Mouse (Mus musculus): ENCODE results near the gene Nlgn2.
"Not testable (repeated sequence)": the region's sequence is repeated elsewhere in the genome, so short reads cannot be mapped to it uniquely, and the experiment has no call there.

The Nlgn2 gene

DNA sequence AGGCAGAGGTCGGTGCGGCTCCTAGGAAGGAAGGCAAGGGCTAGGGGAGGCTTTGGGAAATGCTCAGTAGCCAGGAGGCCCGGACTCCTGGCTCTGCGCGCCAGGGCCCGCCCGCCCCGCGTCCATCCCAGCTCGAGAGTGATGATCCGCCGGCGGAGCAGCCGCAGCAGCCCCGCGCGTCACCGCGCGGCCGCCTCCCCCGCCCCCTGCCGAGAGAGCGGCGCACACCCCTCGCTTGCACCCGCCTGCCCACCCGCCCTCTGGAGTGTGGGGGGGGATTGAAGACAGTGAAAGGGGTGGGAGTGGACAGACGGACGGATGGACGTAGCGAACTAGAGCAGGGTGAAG is at the start of gene Nlgn2:
TSS of gene Nlgn2 (minus strand) at position 181 of the 348 bp plus-strand sequence.
- no peak for DNase-seq

DNA sequence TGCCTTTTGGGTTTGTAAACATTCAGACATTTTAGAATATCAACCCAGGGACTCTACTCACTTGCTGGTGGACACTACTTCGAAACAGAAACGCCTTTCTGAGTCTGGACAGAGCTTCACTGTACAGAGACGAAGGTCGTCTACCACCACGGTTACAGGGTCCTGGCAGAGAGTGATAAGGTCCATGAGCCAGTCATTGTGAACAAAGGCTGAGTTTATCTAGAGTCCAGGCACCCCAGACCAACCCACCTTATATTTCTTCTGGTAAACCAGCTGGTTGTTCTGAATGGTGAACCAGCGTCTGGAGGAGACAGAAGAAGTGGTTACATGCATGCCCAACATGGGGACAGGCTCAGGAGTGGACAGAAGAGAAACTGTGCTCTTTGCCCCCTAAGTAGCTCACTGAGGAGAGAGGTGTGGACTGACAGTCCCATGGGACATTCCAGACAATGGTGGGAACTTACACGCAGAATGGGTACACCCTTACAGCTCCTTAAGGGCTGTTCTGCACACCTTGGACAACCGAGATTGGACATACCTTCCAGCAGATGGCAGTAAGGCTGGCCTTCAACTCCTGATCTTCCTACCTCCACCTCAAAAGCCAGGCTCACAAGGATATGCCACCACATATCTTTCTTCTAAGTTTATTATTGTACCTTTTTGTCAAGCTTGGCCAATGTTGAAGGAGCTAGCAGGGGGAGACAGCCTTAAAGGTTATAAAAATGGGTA is 49.5 kb upstream of the Nlgn2 start:
- DNase-seq = peak; percentile 53

DNA sequence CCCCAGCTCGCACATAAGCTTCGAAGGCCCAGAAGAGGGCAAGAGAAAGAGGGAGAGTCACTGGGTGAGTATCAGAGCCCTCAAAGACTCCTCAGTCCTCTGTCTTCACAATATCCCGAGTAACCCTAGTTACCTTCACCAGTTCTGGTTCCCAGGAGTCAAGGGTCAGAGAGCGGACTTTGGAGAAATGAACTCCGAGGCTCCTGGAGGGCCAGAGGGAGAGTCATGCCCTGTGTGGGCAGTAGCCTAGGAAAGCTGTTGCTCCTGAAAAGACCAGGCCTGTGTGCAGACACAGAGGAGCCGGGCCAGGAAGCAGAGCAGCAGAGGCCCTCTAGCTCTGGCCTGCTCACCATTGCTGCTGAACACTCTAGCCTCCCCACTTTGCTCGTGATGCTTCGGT is 47.1 kb upstream of the Nlgn2 start:
- no peak for DNase-seq

DNA sequence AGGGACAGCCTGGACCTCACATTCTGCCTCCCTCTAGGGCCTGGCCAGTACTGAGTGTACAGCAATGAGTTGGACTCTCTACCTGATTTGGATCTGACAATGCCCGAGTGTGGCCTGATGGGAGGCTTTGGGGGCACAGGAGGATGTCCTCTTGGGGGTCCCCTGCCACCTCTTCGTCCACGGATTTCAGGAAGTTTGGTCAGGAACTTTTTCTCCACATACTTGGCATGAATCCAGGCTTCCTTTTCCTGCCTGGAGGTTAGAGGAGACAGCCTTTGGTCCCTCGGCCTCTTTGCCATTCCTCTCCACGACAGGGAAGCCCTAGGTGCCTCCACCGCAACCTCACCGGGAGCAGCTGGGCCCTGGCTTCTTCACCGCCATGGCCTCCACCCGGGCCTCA is 46.7 kb upstream of the Nlgn2 start:
- peak; percentile 54 for DNase-seq

DNA sequence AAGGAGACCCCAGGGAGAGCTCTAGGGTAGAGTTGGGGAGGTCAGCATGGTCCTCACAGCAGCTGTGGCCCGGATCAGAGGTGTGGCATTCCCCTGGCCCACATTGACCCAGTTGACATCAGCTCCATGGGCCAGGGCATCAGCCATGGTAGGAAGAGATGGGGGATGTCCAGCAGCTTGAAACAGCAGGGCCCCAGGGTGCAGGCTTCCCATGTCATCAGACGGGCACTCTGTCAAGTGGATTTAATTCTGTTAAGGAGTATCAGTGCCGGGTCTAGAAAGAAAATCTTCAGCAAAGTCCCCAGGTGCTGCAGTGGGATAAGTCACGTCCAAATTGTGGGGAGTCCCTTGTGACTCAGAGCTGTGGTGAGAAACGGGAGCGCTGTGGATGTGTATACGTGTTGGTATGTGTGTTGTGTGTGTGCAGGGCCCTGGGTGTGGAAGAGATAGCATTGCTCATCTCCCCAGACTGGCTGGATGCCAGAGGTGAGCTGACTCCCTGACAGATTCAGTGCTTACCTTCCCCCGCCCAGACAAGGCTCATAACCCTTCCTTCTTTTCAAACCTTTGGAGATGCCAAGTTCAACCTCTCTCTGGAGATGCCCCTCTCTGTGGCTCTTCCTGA is 46.1 kb upstream of the Nlgn2 start:
- peak; percentile 44 for DNase-seq

DNA sequence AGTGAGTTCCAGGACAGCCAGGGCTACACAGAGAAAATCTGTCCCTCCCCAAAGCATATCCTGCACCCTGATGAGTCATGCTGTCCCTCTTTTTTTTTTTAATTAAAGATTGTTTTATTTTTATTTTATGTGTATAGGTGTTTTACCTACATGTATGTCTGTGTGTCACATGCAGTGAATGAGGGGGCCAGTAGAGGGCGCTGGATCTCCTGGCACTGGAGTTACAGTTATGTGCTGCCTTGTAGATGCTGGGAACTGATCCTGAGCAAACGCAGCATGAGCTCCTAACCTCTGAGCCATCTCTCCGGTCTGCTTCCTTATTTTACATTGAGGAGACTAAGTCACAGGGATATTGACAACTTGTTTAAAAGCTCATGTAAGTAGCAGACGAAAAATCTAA is 45.5 kb upstream of the Nlgn2 start:
- peak; percentile 38 for DNase-seq

DNA sequence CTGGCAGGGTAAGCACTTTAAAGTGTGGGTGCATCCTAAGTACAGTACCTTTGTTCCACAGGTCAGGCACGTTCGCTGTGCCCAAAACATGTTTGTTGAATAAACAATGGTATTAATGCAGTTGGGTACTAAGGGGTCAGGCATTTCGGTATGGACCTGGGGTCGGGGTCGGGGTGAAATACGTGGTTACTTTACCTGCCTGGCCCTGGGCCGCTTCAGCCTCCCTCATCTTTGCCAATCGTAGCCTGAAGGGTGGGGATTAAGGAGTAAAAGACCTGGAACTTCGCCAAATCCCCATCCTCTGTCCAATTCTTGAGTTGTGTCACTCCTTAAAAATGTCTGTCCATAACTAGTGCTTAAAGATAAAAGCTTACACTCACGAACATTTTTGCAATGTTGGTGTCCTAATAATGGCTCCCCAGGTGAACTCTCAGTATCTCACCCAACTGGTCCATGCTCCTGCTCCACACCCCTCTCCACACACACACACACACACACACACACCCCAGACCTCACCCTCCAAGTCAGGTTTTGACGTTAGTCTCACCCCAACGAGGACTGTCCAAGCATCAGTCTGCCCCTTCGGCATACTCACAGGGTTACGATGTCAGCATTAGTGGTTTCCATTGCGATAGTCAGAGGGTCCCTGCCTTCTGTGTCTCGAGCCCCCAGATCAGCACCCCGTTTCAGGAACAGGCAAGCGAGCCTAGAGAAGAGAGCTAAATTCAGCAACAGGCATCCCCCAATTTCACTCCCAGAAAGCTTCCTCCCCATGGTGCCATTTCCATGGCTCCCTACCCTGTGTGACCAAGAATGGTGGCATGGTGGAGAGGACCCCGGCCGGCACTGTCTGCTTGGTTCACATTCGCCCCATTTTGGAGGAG is 44.4 kb upstream of the Nlgn2 start:
- DNase-seq = no peak

DNA sequence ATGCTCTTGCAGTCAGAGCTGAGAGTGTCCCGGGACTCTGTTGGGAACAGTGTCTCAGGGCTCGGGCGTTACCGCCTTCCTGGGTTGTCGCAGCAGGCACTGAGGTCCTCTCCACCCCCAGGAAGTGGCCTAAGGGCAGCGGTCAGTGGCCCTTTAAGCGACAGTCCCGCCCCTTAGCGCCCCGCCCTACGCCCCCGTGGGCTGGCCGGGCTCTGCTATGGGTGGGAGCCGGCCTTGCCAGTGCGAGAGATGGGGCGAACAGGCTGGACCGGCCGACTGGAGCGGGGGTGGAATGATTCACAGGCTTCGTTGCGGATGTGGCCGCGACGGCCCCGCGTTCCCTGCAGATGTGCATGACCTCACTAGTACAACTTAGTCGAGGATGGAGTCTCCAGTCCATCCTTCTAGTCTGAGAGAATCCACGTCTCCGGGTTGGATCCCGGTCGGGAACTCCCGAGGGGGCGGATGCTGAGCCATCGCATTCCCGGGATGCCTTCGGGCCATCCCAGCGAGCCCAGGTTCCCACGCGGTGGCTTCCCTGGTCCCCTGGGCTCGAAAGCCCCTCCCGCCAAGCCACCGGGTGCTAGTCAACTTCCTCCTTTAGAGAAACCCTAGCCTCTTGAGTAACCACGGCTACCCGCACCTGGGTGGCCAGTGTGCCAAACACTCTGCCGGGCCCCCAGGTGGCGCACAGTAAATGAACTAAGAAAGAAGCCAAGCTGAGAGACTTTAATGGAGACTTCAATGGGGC is 43.4 kb upstream of the Nlgn2 start, which contains the start of gene Kctd11:
TSS of gene Kctd11 (minus strand) at position 554 of the 751 bp plus-strand sequence.
- DNase-seq = peak; percentile 95

DNA sequence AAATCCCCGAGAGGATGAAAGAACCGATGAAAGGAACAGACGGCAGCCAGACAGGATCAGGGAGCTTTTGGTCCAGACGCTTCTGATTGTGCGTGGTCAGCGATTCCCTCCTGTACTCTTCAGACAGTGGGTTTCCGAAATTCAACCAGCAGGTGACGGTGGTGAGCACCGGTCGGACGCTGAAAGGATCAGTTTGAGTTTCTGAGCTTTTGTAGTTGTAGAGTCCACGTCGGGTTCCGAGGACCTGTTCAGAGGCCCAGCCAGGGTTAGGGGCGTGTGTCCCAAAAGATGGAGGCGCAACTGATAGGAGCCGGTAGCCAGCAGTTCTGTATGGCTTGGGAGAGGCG is 42.9 kb upstream of the Nlgn2 start:
- DNase-seq = peak; percentile 86

DNA sequence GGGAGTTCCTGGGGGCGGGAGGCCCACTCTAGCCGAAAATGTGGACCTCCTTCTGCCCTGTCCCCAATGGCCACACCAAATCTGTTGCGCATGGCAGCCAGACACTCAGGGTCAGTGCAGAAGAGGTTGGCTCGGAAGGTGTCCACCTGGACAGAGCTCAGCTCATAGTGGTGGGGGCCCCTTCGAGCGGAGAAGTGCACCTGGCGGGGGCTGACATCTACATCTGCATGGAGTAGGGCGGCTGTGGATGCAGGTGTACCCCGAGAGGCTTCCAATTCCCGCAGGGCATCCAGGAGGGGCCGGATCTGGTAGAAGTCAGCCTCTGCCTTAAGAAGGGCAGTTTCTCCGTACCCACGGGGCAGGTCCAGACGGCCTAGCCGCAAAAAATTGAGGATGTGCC is 42.1 kb upstream of the Nlgn2 start:
- no peak for DNase-seq

DNA sequence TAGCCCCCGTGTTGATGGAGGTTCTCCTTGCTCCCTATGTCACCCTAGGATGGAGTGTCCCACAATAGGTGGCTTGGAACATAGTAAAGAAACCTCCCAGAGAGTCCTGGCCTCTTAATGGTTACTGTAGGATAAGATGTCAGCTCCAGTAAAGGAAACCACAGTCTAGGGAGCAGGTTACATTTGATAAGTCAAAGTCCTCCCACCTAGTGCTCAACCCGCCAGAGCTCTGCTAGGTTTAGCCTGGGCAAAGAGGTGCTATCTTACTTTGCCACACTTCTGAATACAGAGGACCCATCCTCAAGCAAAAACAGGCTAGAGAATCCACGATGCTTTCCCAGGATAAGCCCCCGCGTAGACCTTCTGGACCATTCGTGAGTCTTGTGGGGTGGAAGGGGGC is 41.4 kb upstream of the Nlgn2 start:
- DNase-seq = no peak

DNA sequence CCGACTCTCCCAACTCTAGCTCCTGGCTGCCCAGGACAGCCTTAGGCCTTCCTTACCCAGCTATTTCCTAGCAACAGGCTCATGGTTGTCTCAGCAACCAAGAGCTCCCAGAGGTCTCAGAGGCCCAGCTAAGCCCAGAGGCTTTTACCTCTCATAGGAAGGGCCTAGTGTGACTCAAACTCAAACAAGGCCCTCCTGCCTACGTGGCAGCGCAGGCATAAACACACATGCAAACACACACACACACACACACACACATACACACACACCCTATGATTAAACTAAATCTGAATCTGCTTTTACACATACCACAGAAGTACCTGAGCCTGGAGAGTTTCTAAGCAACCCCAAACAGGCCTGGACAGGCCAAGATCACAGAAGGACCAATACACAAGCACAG is 40.8 kb upstream of the Nlgn2 start:
- DNase-seq = no peak

DNA sequence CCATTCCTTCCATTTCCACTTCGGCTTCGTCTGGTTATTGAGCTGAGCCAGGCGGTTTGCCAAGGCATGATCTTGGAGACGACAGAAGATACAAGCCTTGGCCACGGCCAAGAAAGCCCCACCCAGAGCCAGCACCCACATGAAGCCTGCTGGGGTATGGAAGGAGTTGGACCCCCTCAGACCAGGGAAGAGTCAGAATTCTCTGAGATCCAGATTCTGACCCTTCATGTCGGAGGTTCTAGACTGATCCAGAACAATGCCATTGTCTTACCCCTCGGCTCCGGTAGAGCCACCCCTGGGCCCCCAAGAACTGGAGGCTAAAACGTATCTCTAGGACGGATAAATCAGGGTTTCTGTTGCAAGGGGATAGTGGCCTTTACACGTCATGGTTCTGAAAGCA is 40.3 kb upstream of the Nlgn2 start, which contains the start of gene Tmem95:
TSS of gene Tmem95 (minus strand) at position 141 of the 400 bp plus-strand sequence.
- peak; percentile 8 for DNase-seq

DNA sequence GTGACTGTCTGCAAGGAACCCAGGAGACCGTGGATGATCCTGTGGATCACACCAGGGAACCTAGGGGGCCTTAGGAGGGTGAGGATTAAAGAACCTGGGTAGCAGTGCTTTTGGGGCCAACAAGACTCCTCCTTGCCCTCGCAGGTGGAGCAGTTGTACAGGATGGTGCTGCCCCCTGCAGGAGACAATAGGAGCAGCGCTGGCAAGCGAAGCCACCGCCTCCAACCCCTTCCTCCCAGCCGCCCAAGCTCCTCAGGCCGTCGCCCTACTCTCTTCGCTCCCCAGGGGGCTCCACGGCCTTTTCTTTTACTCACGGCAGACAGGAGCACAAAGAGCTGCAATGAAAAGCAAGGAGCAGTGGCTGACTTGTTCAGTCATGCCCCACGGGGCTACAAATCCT is 39.3 kb upstream of the Nlgn2 start:
- DNase-seq = peak; percentile 90

DNA sequence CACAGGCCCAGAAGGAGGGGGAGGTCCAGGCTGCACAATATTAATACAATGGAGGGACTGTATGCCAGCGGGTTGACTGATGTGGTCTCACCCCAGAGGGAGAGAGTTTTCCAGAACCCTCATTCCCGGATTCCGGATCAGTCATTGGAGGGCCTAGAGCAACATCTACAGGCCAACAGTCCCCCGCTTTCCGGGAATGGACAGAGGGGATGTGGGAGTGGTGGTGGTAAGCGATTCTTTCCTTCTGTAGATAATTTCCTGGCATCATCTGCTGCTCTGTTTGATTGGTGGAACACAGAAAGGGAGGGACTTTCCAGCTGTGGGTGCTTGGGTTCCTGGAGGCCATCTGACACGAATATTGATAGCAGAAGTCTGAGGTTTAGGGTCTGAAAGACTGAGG is 38.6 kb upstream of the Nlgn2 start:
- DNase-seq = peak; percentile 74

DNA sequence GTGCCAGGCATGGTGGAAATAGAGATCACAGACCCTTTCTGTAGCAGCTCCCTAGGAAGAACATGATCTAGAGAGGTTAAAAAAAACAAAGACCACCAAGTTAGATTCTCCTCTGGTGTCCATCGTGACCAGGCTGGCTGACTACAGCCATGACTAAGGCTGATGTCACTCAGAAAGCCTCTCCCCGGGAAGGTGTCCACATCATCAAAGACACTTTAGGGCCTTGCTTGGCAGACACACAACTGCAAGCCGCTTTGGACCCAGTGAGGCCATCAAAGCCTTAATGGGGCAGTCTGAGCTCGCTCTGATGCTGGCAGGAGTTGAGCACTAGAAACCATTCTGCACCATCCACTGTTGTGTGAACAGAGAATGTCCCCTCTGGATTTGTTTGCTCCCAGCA is 34.9 kb upstream of the Nlgn2 start:
- no peak for DNase-seq

DNA sequence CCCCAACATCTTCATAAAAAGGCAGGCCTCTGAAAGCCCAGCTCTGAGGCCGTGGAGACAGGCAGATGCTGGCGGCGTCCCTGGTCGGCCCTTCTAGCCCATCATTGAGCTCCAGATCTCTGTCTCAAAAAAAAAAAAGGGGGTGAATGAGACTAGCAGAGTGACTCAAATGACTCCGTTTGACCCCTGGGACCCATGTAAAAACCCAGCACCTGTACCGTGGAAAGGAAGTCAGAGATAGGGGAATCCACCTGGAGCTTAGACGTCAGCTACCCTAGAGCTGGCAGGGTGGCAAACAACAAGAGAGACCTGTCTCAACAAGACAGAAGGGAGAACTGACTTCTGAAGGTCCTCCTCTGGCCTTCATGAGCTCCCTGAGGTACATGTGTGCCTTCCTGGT is 34.2 kb upstream of the Nlgn2 start:
- DNase-seq = no peak

DNA sequence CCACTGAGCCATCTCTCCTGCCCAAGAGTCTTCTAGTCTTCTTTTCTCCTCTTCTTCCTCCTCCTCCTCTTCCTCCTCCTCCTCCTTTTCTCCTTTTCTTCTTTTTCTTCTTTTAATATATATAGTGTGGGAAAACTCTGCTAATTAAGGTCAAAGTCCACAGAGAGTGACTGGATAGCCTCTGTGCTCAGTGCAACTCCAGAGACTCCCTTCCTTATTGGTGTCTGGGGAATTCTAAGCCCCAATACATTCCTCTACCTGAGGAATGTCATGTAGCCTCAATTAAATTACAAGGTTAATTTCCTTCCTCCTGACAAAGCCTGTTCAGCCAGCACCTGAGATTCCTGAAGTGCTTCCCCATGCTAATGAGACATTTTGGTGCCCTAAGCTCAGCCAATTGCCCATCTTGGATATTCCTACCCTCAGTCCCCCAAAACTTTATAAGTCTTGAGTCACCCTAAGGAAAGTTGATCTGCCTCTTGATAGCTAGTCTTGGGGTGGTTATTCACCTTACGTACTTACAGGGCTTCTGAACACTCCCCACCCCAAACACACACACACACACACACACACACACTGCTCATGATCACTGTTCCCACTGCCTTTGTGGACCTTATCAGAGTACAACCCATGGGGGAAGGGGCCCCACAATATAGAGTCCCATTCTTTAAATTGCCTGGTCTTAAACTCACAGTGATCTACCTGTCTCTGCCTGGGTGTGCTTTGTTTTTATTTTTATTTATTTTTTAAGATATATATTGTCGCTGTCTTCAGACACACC is 32.9 kb upstream of the Nlgn2 start:
- DNase-seq = no peak

DNA sequence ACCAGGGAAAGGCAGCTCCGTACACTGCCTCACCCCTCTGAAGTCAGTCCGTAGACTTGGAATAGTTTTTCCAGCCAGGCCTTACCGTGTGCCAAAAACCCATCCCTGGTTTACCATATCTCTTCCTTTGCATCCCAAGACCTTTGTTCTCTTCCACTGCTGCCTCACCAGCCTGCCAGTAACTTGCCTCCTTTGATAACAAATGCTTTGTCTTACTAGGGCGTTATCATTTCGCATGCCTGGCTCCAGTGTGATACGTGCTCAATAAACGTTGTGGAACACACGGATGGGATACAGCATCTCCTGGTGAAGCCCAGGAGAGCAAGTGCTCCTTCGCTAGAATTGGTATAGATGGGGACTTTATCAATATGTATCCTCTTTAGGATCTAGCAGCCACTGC is 29.8 kb upstream of the Nlgn2 start:
- DNase-seq = no peak

DNA sequence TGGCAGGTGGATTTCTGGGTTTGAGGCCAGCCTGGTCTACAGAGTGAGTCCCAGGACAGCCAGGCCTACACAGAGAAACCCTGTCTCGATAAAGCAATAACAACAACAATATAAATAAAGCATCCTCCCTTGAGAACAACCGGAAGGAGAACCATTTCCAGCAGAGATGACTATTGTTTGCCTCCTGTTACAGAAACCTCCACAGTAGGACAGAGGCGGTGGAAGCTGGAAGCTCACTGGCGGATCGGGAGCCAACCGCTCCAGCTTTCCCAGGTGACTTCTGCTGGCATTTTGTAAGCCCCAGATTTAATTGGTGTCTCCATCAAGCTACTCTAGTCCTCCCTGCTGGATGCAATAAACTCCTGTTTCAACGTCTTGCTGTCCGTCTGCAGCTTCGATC is 28.0 kb upstream of the Nlgn2 start:
- no peak for DNase-seq

DNA sequence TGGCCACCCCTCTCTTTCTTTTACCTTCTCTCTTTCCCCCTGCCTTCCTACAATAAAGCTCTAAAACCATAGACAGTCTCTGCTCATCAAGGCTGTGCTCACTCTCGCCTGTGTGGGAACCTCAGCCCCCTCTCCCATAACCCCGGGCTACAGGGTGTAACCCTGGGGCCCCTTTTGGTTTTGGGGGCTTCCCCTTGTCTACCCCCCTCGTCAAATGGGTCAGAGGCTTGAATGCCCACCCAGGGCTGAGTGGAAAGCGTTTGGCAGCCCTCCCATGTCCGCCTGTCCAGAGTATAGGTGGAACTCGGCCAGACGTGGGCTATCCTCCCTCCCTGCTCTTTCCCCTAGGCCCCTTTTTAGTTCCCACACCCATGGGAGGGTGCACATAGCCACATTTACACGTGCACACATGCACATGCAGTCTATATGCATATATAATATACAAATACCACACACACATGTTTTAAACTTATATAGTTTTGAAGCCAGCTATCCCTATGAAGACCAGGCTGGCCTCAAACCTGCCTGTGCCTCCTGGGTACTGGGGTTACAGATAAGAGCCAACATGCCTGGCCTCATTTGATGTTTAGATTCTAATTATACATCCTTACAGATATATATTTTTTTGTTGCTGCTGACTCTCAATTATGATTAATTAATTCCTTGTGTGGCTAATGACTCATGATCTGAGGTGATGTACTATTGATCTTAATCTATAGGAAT is 26.7 kb upstream of the Nlgn2 start:
- DNase-seq = no peak

DNA sequence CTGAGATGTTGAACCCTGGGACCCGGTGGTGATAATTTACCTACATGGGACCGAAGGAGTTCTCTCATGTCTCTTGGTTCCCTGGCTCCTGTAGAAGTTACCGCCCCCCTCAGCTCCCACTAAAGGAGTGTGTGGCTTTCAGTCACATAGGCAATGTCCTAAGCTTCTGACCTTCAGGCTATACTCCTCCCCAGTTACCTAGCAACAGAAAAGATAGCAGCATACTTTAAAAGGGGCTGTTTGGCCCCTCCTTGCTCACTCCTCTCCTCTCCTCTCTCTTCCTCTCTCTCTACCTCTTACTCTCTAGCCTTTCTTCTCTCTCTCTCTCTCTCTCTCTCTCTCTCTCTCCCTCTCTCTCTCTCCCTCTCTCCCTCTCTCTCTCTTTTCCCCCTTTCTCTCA is 26.1 kb upstream of the Nlgn2 start:
- not testable (repeated sequence) for DNase-seq
